Mouse (Mus musculus) ovary, postnatal 36 days (tissue): Measurements from ENCODE around the gene Mad2l1bp.

Experiments
- DNase-seq: peaks from one replicate; pipeline ENCODE4 v3.0.0; 2022; ENCODE audit warnings: low spot score, mixed read lengths

Mad2l1bp gene

GRCm38 (mm10) chr17:46154336-46154735, 983 bp upstream of the Mad2l1bp start:
- no peak for DNase-seq

GRCm38 (mm10) chr17:46143578-46144423, 9.6 kb downstream of the Mad2l1bp start, which contains the start of gene Rsph9:
Rsph9 (minus strand) TSS chr17:46144216.
- DNase-seq, result peak; percentile 83

- no peak for DNase-seq
Measured at GRCm38 (mm10) chr17:46139872-46140271, 13.5 kb downstream of the Mad2l1bp start.

GRCm38 (mm10) chr17:46138563-46139236, 14.7 kb downstream of the Mad2l1bp start:
- DNase-seq, result no peak

- DNase-seq, result no peak
Measured at GRCm38 (mm10) chr17:46132862-46133261, 20.5 kb downstream of the Mad2l1bp start.

GRCm38 (mm10) chr17:46132058-46132718, 21.2 kb downstream of the Mad2l1bp start:
- DNase-seq, result peak; percentile 75

- DNase-seq, result peak; percentile 69
Measured at GRCm38 (mm10) chr17:46129741-46130498, 23.4 kb downstream of the Mad2l1bp start.

- DNase-seq, result no peak
Measured at GRCm38 (mm10) chr17:46127814-46128493, 25.4 kb downstream of the Mad2l1bp start.

- DNase-seq, result no peak
Measured at GRCm38 (mm10) chr17:46126608-46127007, 26.7 kb downstream of the Mad2l1bp start.

- DNase-seq, result no peak
Measured at GRCm38 (mm10) chr17:46123953-46124700, 29.2 kb downstream of the Mad2l1bp start.

- DNase-seq, result no peak
Measured at GRCm38 (mm10) chr17:46123285-46123684, 30.1 kb downstream of the Mad2l1bp start.

GRCm38 (mm10) chr17:46122791-46123190, 30.6 kb downstream of the Mad2l1bp start:
- DNase-seq, result no peak

GRCm38 (mm10) chr17:46119641-46120040, 33.7 kb downstream of the Mad2l1bp start:
- DNase-seq, result no peak

- DNase-seq, result no peak
Measured at GRCm38 (mm10) chr17:46118423-46118850, 34.9 kb downstream of the Mad2l1bp start.

- DNase-seq, result no peak
Measured at GRCm38 (mm10) chr17:46117623-46118422, 35.5 kb downstream of the Mad2l1bp start.

GRCm38 (mm10) chr17:46116881-46117280, 36.5 kb downstream of the Mad2l1bp start:
- DNase-seq, result no peak

- no peak for DNase-seq
Measured at GRCm38 (mm10) chr17:46116138-46116537, 37.2 kb downstream of the Mad2l1bp start.

- DNase-seq, result no peak
Measured at GRCm38 (mm10) chr17:46115489-46115888, 37.9 kb downstream of the Mad2l1bp start.

GRCm38 (mm10) chr17:46110402-46111289, 42.7 kb downstream of the Mad2l1bp start, which contains the start of gene Mrps18a:
Mrps18a (plus strand) TSS chr17:46110986.
- DNase-seq, result peak; percentile 83
